Mouse (Mus musculus) heart, postnatal 0 days (tissue): ENCODE data around the gene E130114P18Rik. TPM values are rescaled to one million over a fixed set of nuclear protein-coding genes. Genes with fewer than 3 reads are reported as not detected.

ENCODE experiments used
- ATAC-seq: fragments of 200-750 bp; cut with Nextera tagmentation; 2 replicates; pipeline ENCODE4 v1.8.0; 2017; ENCODE audit warnings: low read depth, moderate number of reproducible peaks, moderate library complexity; ENCODE audit not compliant: insufficient read depth
- DNase-seq: peaks from one replicate; pipeline ENCODE4 v3.0.0-alpha.2; 2016; ENCODE audit warnings: low spot score
- H3K27ac ChIP-seq: fragments of 300-500 bp; sonication (generic); 2 replicates; pipeline ENCODE4 v1.5.1; 2014; ENCODE audit warnings: low read depth, mild to moderate bottlenecking
- H3K27me3 ChIP-seq: fragments of 300-500 bp; sonication (generic); 2 replicates; pipeline ENCODE4 v1.6.1; 2014; ENCODE audit warnings: low read length, mixed read lengths; ENCODE audit not compliant: control insufficient read depth, insufficient read depth
- H3K36me3 ChIP-seq: fragments of 300-500 bp; sonication (generic); replicated peaks from 2 replicates; pipeline ENCODE4 v1.6.1; 2014; ENCODE audit warnings: low read length, mixed read lengths; ENCODE audit not compliant: control insufficient read depth, insufficient read depth
- H3K4me1 ChIP-seq: fragments of 300-500 bp; sonication (generic); 2 replicates; pipeline ENCODE4 v1.6.1; 2014; ENCODE audit warnings: antibody characterized with exemption; ENCODE audit not compliant: control insufficient read depth, insufficient read depth
- H3K4me2 ChIP-seq: fragments of 300-500 bp; sonication (generic); 2 replicates; pipeline ENCODE4 v1.6.1; 2014; ENCODE audit warnings: low read depth, mild to moderate bottlenecking, low read length, moderate library complexity
- H3K4me3 ChIP-seq: fragments of 300-500 bp; sonication (generic); 2 replicates; pipeline ENCODE4 v1.5.1; 2014; ENCODE audit warnings: low read depth, low read length
- H3K9ac ChIP-seq: fragments of 300-500 bp; sonication (generic); replicated peaks from 2 replicates; pipeline ENCODE4 v1.6.1; 2014; ENCODE audit warnings: low read depth, low read length, mixed read lengths
- H3K9me3 ChIP-seq: fragments of 300-500 bp; sonication (generic); replicated peaks from 2 replicates; pipeline ENCODE4 v1.6.1; 2016; ENCODE audit warnings: low read length; ENCODE audit not compliant: control insufficient read depth
- CTCF ChIP-seq: IDR thresholded peaks from 2 replicates; pipeline ENCODE4 v1.5.1; 2016; ENCODE audit warnings: antibody characterized with exemption, control low read depth, low read depth
- EP300 ChIP-seq: IDR thresholded peaks from 2 replicates; pipeline ENCODE4 v1.6.1; 2016; ENCODE audit warnings: antibody characterized with exemption, low read depth
- WGBS: fragments of 180-500 bp; shearing (Covaris S2); extraction: QIAGEN DNeasy Blood & Tissue Kit; methylation state at CpG from one replicate; pipeline ENCODE4 v1.1.7; 2014; 5-methylcytosine and 5-hydroxymethylcytosine counted together
- polyA plus RNA-seq: library from polyadenylated mRNA; unstranded; fragments of >200 nt; fragmentation: Nextera tagmentation; extraction: Ambion mirVana; gene quantifications from 2 replicates; pipeline ENCODE4 v1.2.1, GENCODE M21; 2015
- total RNA-seq: library from RNA; depleted of rRNA; stranded (reverse); fragments of >200 nt; gene quantifications from 2 replicates; pipeline ENCODE4 v1.2.3, GENCODE M21; 2014; ENCODE audit warnings: low replicate concordance

E130114P18Rik gene
- total and polyA plus RNA-seq, 2 experiments from 2014 or later: 0.45 TPM; not detected in 1

DNA sequence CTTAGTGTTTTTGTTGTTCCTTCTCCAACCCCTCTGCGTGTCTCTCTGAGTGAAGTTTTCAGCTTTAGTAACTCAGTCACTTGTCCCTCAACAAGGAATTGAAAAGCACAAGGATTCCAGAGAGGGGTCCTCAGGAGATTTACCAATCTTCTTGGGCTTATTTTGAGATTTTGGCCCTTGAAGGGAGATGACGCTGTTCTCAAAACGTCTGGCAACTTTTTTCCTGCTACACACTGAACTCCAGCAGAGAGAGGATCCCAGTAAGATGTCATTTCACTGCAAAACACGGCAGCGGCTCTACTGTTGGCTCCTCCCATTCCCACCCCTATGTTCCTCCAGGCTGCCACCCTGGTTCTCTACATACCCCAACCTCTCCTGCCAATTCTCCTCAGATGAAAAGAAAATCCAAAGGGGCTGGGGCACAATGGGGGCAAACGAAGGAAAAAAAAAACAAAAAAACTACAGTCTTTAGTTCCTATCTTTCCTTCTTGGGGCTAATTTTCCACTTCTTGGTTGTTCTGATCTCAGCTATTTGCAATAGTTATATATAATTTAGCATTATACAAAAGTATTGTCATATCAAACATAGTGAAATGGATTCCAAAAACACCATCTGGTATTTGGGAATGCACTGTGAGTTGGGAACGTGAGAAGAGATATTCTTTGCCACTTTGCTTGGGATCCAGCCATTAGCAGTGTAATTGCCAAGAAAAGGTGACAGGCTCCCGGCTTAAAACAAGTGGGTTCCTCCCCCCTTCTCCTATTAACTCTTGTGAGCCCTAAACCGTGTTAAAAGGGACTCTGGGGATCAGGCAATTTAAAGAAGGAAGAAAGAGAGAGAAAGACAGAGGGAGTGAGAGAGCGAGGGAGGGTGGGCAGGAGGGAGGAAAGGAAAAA, 167.8 kb downstream of the E130114P18Rik start:
- no peak overlapping the region for H3K9ac ChIP-seq
- no peaks in the 10 kb centered on the region for H3K9me3 ChIP-seq
- H3K4me3 ChIP-seq: no peak overlapping the region
- DNase-seq (no peak), ATAC-seq (peak; percentile 44)
- 34% methylated on average over 10 of the region's 10 CpGs for WGBS
- H3K4me2 ChIP-seq: peak overlapping the region; percentile 18; the same call in 1 of the 2 replicates
- no peaks in the 10 kb centered on the region for H3K36me3 ChIP-seq
- H3K27ac ChIP-seq: peak overlapping the region; percentile 82
- H3K27me3 ChIP-seq: no peaks in the 10 kb centered on the region
- peaks cover 33% of the 10 kb centered on the region for H3K4me1 ChIP-seq
- no peak for TF ChIP-seq EP300
- TF ChIP-seq CTCF: no peak

DNA sequence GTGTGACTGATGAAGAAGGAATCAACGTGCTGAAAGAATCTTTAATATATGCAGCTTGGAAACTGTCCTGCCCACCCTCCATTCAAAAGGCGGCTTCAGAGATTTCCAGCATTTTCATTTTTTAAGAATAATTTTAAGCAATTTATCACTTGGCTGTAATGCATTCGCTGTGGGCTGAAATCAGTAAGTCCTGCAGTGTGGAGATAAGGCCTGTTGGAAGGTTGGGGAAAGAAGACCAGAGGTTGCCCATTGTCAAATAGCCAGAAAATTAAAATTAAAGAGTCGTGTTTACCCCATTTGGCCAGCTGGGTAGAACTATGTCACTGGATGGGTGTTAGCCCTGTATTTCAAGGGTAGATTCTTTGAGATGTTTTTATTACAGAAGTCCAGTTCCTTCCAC, 168.5 kb downstream of the E130114P18Rik start:
- TF ChIP-seq CTCF: no peak
- no peak for TF ChIP-seq EP300

DNA sequence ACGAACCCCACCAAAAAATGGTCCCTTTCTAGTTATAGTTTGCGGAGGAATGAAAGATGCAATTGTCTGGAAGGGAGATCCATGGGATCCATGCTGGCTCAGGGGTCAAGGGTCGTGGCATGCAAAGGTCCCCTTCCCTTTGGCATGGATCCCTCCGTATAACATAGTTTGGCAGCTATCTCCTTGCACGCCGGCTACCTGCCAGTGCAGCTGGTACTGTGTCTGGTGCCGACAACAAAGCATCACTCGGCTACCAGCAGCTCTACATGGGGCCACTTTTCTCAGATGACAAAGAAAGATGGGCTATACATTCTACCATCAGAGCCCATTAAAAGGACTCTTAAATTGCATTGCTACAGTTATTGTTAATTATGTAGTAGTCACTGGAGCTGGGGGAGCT, 169.2 kb downstream of the E130114P18Rik start:
- 82% methylated on average over 8 of the region's 8 CpGs for WGBS
- no peak overlapping the region for H3K4me2 ChIP-seq

More for the DNA sequence above, 168.5 kb downstream of the E130114P18Rik start:
- ATAC-seq: no peak
- Histone ChIP-seq H3K36me3 (no peaks in the 10 kb centered on the region), H3K4me1 (peaks cover 33% of the 10 kb centered on the region), H3K27ac (peak overlapping the region; percentile 82; the same call in 1 of the 2 replicates), H3K4me2 (no peak overlapping the region), H3K27me3 (no peaks in the 10 kb centered on the region), H3K4me3 (no peak overlapping the region), H3K9me3 (no peaks in the 10 kb centered on the region), H3K9ac (no peak overlapping the region)
- DNase-seq: no peak
- WGBS: 67% methylated on average over 4 of the region's 4 CpGs

DNA sequence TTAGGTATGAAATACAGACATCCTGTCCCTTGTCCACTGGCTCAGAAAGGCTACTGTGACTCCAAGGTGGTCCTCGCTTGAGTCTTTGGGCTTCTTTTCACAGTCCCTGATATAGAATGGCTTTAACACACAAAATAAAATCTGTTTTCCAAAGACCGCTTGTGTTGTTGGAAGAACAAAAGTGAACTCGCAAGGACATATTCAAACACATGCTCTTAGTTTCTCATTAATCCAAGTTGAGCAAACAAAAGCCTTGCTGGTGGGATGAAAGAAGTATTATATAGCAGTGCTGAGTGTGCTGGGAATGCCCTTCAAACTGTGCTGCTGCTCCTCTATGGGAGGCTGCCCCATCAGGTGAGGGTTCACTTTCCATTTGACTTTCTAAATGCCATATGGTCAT, 169.7 kb downstream of the E130114P18Rik start:
- Histone ChIP-seq H3K9ac (no peak overlapping the region), H3K27ac (no peak overlapping the region), H3K9me3 (no peaks in the 10 kb centered on the region), H3K27me3 (no peaks in the 10 kb centered on the region), H3K4me3 (no peak overlapping the region), H3K36me3 (no peaks in the 10 kb centered on the region), H3K4me2 (no peak overlapping the region), H3K4me1 (peaks cover 33% of the 10 kb centered on the region)
- DNase-seq (no peak), ATAC-seq (no peak)
- WGBS: 96% methylated on average over 3 of the region's 3 CpGs
- no peak for TF ChIP-seq EP300
- TF ChIP-seq CTCF: no peak

More for the DNA sequence above, 169.2 kb downstream of the E130114P18Rik start:
- Histone ChIP-seq H3K36me3 (no peaks in the 10 kb centered on the region), H3K27me3 (no peaks in the 10 kb centered on the region), H3K4me3 (no peak overlapping the region), H3K27ac (no peak overlapping the region), H3K4me1 (peaks cover 33% of the 10 kb centered on the region), H3K9me3 (no peaks in the 10 kb centered on the region), H3K9ac (no peak overlapping the region)
- ATAC-seq: no peak
- no peak for DNase-seq
- TF ChIP-seq EP300 (no peak), CTCF (no peak)

DNA sequence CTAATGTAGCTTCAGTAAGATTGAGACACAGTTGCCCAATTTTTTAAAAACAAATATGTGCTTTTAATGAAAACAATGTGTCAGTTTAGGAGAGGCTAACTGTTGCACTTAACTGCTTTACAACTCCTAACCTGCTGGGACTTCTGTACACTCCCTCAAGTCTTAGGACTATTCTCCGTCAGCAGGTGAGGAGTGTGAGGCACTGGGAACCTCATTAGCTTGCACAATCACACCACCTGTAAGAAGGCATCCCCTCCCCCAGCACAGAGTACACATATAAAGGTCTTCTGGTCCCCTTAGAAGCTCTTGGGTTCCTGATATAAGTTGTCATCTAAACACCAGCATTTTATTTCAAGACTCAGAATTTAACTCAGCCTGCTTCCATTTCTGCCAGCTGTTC, 170.7 kb downstream of the E130114P18Rik start:
- no peak for ATAC-seq

More for the DNA sequence above, 170.7 kb downstream of the E130114P18Rik start:
- Histone ChIP-seq H3K4me2 (no peak overlapping the region), H3K27ac (no peak overlapping the region), H3K36me3 (no peaks in the 10 kb centered on the region), H3K9ac (no peak overlapping the region), H3K4me1 (peaks cover 34% of the 10 kb centered on the region), H3K4me3 (no peak overlapping the region), H3K27me3 (no peaks in the 10 kb centered on the region), H3K9me3 (no peaks in the 10 kb centered on the region)
- TF ChIP-seq EP300 (no peak), CTCF (no peak)
- WGBS: 89% methylated on average over 1 of the region's 1 CpGs
- DNase-seq: no peak
